Mouse (Mus musculus): ENCODE measurements around the gene Cela2a. TPM values are rescaled to one million over a fixed set of nuclear protein-coding genes. Genes with fewer than 3 reads are reported as not detected.
A peak's percentile ranks its signal among the peaks of the same experiment; 100 is the strongest.
"Not testable (repeated sequence)": the region's sequence is repeated elsewhere in the genome, so short reads cannot be mapped to it uniquely, and the experiment has no call there.

Cela2a gene
- polyA plus RNA-seq, 1 experiment from 2014 or later = 22.4 TPM

DNA sequence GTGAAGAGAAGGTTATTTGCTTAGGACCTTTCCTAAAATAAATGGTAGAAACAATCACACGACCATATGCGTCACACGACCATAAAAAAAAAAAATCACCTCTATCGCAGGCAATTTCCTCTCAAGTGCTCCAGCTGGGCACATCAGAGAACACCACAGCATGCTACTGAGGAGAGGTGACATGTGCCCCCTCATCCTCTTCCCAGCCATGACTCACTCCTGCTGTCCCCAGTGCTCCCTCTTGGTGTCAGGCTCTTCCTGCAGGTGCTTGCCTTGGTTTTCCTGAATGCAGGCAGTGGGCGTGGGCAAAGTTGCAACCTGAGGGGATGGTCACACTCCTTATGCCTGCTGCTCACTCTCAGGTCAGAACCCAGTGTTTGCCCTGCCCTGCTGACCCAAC is 41.1 kb downstream of the Cela2a start:
- Histone ChIP-seq H3K9me3 (ENCODE audit: control insufficient read depth, low read length) (no peaks in the 10 kb centered on the region), H3K4me1 (replicated peaks; ENCODE audit: control insufficient read depth, insufficient read depth) (0 out of 2 replicates have a peak, but pooled peaks cover 3% of the 10 kb centered on the region), H3K27ac (replicated peaks) (no peak overlapping the region), H3K4me2 (replicated peaks; ENCODE audit: low read depth) (no peak overlapping the region), H3K27me3 (ENCODE audit: control insufficient read depth, insufficient read depth, low read length) (no peaks in the 10 kb centered on the region), H3K4me3 (ENCODE audit: low read depth, low read length) (no peak overlapping the region), H3K36me3 (ENCODE audit: control insufficient read depth, insufficient read depth, low read length) (peaks cover 14% of the 10 kb centered on the region), H3K9ac (ENCODE audit: low read length) (no peak overlapping the region)
- ATAC-seq (ENCODE audit: low FRiP score, low TSS enrichment) (no peak), DNase-seq (ENCODE audit: low spot score) (no peak)
- WGBS = 79% methylated on average over 5 of the region's 5 CpGs
- TF ChIP-seq EP300 (optimal IDR thresholded peaks at IDR 0.05) (no peak), CTCF (IDR thresholded peaks at IDR 0.05; ENCODE audit: low read depth) (peak; percentile 21; the same call in 1 of the 2 replicates)

DNA sequence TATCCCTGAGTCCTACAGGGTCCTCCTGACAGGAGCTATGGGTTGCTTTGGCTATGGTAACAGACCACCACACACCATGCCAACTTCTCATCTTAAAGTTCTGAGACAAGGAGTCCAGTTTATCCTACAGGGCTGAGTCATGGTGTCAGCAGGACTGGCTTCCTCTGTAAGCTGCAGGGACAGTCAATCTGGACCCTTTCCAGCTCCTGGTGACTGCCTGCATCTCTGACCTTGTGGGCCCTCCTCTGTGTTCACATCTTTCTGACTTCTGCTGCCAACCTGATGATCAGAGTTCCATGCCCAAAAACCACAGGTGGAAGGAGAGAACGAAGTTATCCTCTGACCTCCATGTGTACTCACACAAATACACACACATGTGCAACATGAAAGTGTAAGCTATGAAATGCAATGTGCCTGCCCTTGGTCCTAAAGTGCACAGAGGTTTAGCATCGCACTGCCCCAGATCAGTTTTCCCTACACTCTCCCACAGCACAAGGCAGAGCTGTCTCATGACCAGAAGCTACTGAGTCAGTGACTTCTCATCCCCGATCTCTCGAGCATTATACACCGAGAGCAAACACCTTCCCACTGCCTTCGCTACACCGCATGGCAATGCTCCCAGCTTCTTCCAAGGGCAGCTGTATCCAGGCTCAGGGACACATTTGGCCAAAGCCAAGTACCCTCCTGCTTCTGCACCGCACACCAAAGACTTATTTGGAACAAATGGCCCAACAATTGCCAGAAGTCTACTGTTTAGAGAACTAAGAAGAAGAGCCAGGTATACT is 44.6 kb downstream of the Cela2a start:
- no peak overlapping the region for H3K4me2 ChIP-seq (replicated peaks; ENCODE audit: low read depth)
- H3K36me3 ChIP-seq (ENCODE audit: control insufficient read depth, insufficient read depth, low read length) = peaks cover 23% of the 10 kb centered on the region
- no peaks in the 10 kb centered on the region for H3K4me1 ChIP-seq (replicated peaks; ENCODE audit: control insufficient read depth, insufficient read depth)
- no peaks in the 10 kb centered on the region for H3K27me3 ChIP-seq (ENCODE audit: control insufficient read depth, insufficient read depth, low read length)
- TF ChIP-seq CTCF (IDR thresholded peaks at IDR 0.05; ENCODE audit: low read depth) (no peak), EP300 (optimal IDR thresholded peaks at IDR 0.05) (no peak)
- no peak for DNase-seq (ENCODE audit: low spot score)
- H3K27ac ChIP-seq (replicated peaks) = no peak overlapping the region
- ATAC-seq (ENCODE audit: low FRiP score, low TSS enrichment) = no peak
- no peak overlapping the region for H3K4me3 ChIP-seq (ENCODE audit: low read depth, low read length)
- H3K9me3 ChIP-seq (ENCODE audit: control insufficient read depth, low read length) = no peaks in the 10 kb centered on the region
- 93% methylated on average over 8 of the region's 8 CpGs for WGBS
- H3K9ac ChIP-seq (ENCODE audit: low read length) = no peak overlapping the region

DNA sequence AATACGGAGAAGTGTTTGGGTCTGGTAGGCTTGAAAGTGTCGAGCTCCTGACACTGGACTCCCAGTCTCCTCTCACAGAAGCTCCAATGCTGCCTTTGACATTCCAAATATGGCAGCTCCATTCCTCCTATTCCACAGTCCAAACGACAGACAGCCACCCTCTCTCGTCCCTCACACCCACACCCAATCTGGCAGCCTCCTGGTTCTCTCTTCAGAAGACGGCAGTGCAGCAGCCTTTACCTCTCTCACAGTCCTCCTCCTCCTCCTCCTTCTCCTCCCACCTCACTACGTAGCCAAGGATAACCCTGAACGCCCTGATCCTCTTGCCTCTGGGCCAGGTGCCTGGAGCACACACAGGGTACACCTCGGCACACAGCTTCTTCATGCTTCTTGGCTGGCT is 46.1 kb downstream of the Cela2a start:
- Histone ChIP-seq H3K4me2 (replicated peaks; ENCODE audit: low read depth) (no peak overlapping the region), H3K4me1 (replicated peaks; ENCODE audit: control insufficient read depth, insufficient read depth) (no peaks in the 10 kb centered on the region), H3K4me3 (ENCODE audit: low read depth, low read length) (no peak overlapping the region), H3K9me3 (ENCODE audit: control insufficient read depth, low read length) (no peaks in the 10 kb centered on the region), H3K27me3 (ENCODE audit: control insufficient read depth, insufficient read depth, low read length) (no peaks in the 10 kb centered on the region), H3K27ac (replicated peaks) (no peak overlapping the region), H3K36me3 (ENCODE audit: control insufficient read depth, insufficient read depth, low read length) (peaks cover 23% of the 10 kb centered on the region), H3K9ac (ENCODE audit: low read length) (no peak overlapping the region)
- ATAC-seq (ENCODE audit: low FRiP score, low TSS enrichment) = no peak
- WGBS = 86% methylated on average over 8 of the region's 8 CpGs
- no peak for TF ChIP-seq CTCF (IDR thresholded peaks at IDR 0.05; ENCODE audit: low read depth)
- TF ChIP-seq EP300 (optimal IDR thresholded peaks at IDR 0.05) = no peak
- no peak for DNase-seq (ENCODE audit: low spot score)

DNA sequence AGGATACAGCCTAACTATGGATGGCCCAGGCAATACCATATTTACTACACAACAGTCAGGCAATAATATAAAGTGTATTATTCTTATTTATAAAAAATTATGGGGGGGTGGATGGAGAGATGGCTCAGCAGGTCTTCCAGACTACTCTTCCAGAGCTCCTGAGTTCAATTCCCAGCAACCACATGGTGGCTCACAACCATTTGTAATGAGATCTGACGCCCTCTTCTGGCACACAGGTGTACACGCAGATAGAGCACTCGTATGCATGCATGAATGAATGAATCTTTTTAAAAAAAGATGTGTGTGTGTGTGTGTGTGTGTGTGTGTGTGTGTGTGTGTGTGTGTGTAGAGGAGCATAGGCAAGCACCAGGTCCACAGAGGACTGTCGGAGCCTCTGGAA is 52.9 kb downstream of the Cela2a start:
- 82% methylated on average over 3 of the region's 4 CpGs for WGBS
- peaks cover 37% of the 10 kb centered on the region for H3K36me3 ChIP-seq (ENCODE audit: control insufficient read depth, insufficient read depth, low read length)
- peak; percentile 22; the same call in 1 of the 2 replicates for TF ChIP-seq CTCF (IDR thresholded peaks at IDR 0.05; ENCODE audit: low read depth)
- H3K4me2 ChIP-seq (replicated peaks; ENCODE audit: low read depth); DNase-seq (ENCODE audit: low spot score); H3K9ac ChIP-seq (ENCODE audit: low read length); H3K27me3 ChIP-seq (ENCODE audit: control insufficient read depth, insufficient read depth, low read length); H3K4me3 ChIP-seq (ENCODE audit: low read depth, low read length); H3K27ac ChIP-seq (replicated peaks); H3K4me1 ChIP-seq (replicated peaks; ENCODE audit: control insufficient read depth, insufficient read depth); H3K9me3 ChIP-seq (ENCODE audit: control insufficient read depth, low read length); ATAC-seq (ENCODE audit: low FRiP score, low TSS enrichment): not testable (repeated sequence)

DNA sequence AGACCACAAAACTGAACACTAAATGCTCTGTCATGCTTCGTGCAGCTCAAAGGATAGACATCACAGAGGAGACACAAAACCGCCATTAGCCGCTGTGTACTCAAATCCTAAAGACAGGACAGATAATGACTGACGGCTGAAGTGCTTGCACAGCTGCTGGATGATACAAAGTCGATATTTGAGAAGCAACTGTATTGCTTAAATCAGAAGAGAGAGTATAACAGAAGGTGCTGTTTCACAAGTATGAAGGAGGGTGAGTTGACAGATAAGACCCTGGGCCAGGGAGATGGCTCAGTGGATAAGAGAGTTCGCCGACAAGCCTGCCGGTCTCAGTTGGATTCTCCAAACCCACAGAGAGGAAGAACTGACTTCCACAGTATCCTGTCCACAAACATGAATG is 54.1 kb downstream of the Cela2a start:
- WGBS = 89% methylated on average over 8 of the region's 8 CpGs
- Histone ChIP-seq H3K27me3 (ENCODE audit: control insufficient read depth, insufficient read depth, low read length) (no peaks in the 10 kb centered on the region), H3K4me1 (replicated peaks; ENCODE audit: control insufficient read depth, insufficient read depth) (no peaks in the 10 kb centered on the region; the same call in 1 of the 2 replicates), H3K9me3 (ENCODE audit: control insufficient read depth, low read length) (no peaks in the 10 kb centered on the region), H3K4me2 (replicated peaks; ENCODE audit: low read depth) (no peak overlapping the region), H3K36me3 (ENCODE audit: control insufficient read depth, insufficient read depth, low read length) (peaks cover 36% of the 10 kb centered on the region), H3K9ac (ENCODE audit: low read length) (no peak overlapping the region), H3K27ac (replicated peaks) (no peak overlapping the region), H3K4me3 (ENCODE audit: low read depth, low read length) (no peak overlapping the region)
- ATAC-seq (ENCODE audit: low FRiP score, low TSS enrichment) (no peak), DNase-seq (ENCODE audit: low spot score) (no peak)
- no peak for TF ChIP-seq CTCF (IDR thresholded peaks at IDR 0.05; ENCODE audit: low read depth)
- TF ChIP-seq EP300 (optimal IDR thresholded peaks at IDR 0.05) = no peak

DNA sequence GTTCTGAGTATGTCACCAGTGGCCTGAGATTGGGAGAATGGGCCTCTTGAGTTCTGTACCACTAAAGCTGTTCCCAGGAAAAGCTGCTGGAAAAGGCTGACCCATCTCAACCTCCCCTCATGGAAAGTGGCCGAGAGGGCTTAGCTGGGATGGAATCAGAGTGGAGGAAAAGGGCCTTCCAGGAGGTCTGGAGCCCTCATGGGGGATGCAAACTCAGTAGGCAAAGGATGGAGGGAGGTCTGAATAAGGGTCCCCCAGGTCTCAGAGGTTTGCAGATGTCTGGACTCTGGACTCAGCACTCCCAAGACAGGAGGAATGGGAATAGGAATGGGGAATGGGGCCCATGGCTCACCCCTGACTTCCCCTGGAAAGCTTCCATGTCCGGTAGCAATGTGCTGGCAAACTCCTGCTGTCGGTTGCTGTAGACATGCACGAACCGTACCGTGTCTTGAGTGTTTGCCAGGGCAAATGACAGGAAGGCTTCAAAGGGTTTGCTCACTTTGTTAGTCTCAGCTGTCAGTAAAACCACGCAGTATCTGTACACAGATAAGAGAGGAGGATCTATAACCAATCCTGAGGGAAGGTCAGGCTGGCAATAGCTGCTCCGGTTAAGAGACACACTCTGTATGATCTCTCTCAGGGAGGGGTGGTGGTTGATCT is 56.3 kb downstream of the Cela2a start:
- H3K27me3 ChIP-seq (ENCODE audit: control insufficient read depth, insufficient read depth, low read length) = no peaks in the 10 kb centered on the region
- H3K4me3 ChIP-seq (ENCODE audit: low read depth, low read length) = no peak overlapping the region
- TF ChIP-seq CTCF (IDR thresholded peaks at IDR 0.05; ENCODE audit: low read depth) = no peak
- no peak for TF ChIP-seq EP300 (optimal IDR thresholded peaks at IDR 0.05)
- no peaks in the 10 kb centered on the region for H3K9me3 ChIP-seq (ENCODE audit: control insufficient read depth, low read length)
- 66% methylated on average over 8 of the region's 8 CpGs for WGBS
- no peak for ATAC-seq (ENCODE audit: low FRiP score, low TSS enrichment)
- DNase-seq (ENCODE audit: low spot score) = no peak
- H3K9ac ChIP-seq (ENCODE audit: low read length) = no peak overlapping the region
- peaks cover 35% of the 10 kb centered on the region for H3K36me3 ChIP-seq (ENCODE audit: control insufficient read depth, insufficient read depth, low read length)
- no peak overlapping the region for H3K27ac ChIP-seq (replicated peaks)
- H3K4me2 ChIP-seq (replicated peaks; ENCODE audit: low read depth) = no peak overlapping the region
- no peaks in the 10 kb centered on the region; the same call in 1 of the 2 replicates for H3K4me1 ChIP-seq (replicated peaks; ENCODE audit: control insufficient read depth, insufficient read depth)

Data from stomach, postnatal 0 days (tissue).